Mouse (Mus musculus): Measurements from ENCODE around the gene Ms4a5.
"Not testable (repeated sequence)": the region's sequence is repeated elsewhere in the genome, so short reads cannot be mapped to it uniquely, and the experiment has no call there.

Gene Ms4a5

GRCm38 (mm10) chr19:11283773-11284172 is at the start of gene Ms4a5:
Ms4a5 (minus strand) TSS chr19:11283873.
- no peak for DNase-seq (ENCODE audit: low spot score in 2 of 2)

- DNase-seq (ENCODE audit: low spot score in 2 of 2): no peak
Observed at GRCm38 (mm10) chr19:11321123-11321522, 37.5 kb upstream of the Ms4a5 start.

GRCm38 (mm10) chr19:11316786-11317185 is 33.1 kb upstream of the Ms4a5 start:
- no peak for DNase-seq (ENCODE audit: low spot score in 2 of 2)

- DNase-seq (ENCODE audit: low spot score in 2 of 2): no peak
Observed at GRCm38 (mm10) chr19:11314354-11314753, 30.7 kb upstream of the Ms4a5 start, which contains the start of gene Ms4a14. Ms4a14 (minus strand) TSS chr19:11314454.

- no peak for DNase-seq (ENCODE audit: low spot score in 2 of 2)
Observed at GRCm38 (mm10) chr19:11308888-11309287, 25.2 kb upstream of the Ms4a5 start.

GRCm38 (mm10) chr19:11299529-11299928 is 15.9 kb upstream of the Ms4a5 start:
- not testable (repeated sequence) for DNase-seq (ENCODE audit: low spot score in 2 of 2)

GRCm38 (mm10) chr19:11298939-11299338 is 15.3 kb upstream of the Ms4a5 start:
- no peak for DNase-seq (ENCODE audit: low spot score in 2 of 2)

GRCm38 (mm10) chr19:11293616-11294015 is 9.9 kb upstream of the Ms4a5 start:
- not testable (repeated sequence) for DNase-seq (ENCODE audit: low spot score in 2 of 2)

GRCm38 (mm10) chr19:11292990-11293389 is 9.3 kb upstream of the Ms4a5 start:
- peak in 1 of 2 experiments; percentile 14 for DNase-seq (ENCODE audit: low spot score in 2 of 2)

GRCm38 (mm10) chr19:11280223-11280622 is 3.5 kb downstream of the Ms4a5 start:
- no peak for DNase-seq (ENCODE audit: low spot score in 2 of 2)

- DNase-seq (ENCODE audit: low spot score in 2 of 2): no peak
Observed at GRCm38 (mm10) chr19:11276431-11276830, 7.2 kb downstream of the Ms4a5 start.

GRCm38 (mm10) chr19:11266956-11267355 is 16.7 kb downstream of the Ms4a5 start:
- DNase-seq (ENCODE audit: low spot score in 2 of 2): peak in 1 of 2 experiments; percentile 18

GRCm38 (mm10) chr19:11266052-11266845 is 17.4 kb downstream of the Ms4a5 start, which contains the start of gene Ms4a1:
Ms4a1 (minus strand) TSS chr19:11266241.
- DNase-seq (ENCODE audit: low spot score in 2 of 2): peak; percentile 14 to 50

GRCm38 (mm10) chr19:11264602-11265185 is 19.0 kb downstream of the Ms4a5 start:
- DNase-seq (ENCODE audit: low spot score in 2 of 2): no peak

- no peak for DNase-seq (ENCODE audit: low spot score in 2 of 2)
Observed at GRCm38 (mm10) chr19:11263549-11263948, 20.1 kb downstream of the Ms4a5 start.

GRCm38 (mm10) chr19:11262932-11263331 is 20.7 kb downstream of the Ms4a5 start:
- not testable (repeated sequence) for DNase-seq (ENCODE audit: low spot score in 2 of 2)

GRCm38 (mm10) chr19:11261522-11261921 is 22.2 kb downstream of the Ms4a5 start:
- no peak for DNase-seq (ENCODE audit: low spot score in 2 of 2)

- peak in 1 of 2 experiments; percentile 30 for DNase-seq (ENCODE audit: low spot score in 2 of 2)
Observed at GRCm38 (mm10) chr19:11244230-11244629, 39.4 kb downstream of the Ms4a5 start.

- DNase-seq (ENCODE audit: low spot score in 2 of 2): no peak
Observed at GRCm38 (mm10) chr19:11242560-11242959, 41.1 kb downstream of the Ms4a5 start.

- DNase-seq (ENCODE audit: low spot score in 2 of 2): no peak
Observed at GRCm38 (mm10) chr19:11235820-11236219, 47.9 kb downstream of the Ms4a5 start.

- no peak for DNase-seq (ENCODE audit: low spot score in 2 of 2)
Observed at GRCm38 (mm10) chr19:11234921-11235735, 48.5 kb downstream of the Ms4a5 start.

GRCm38 (mm10) chr19:11234244-11234643 is 49.4 kb downstream of the Ms4a5 start:
- no peak for DNase-seq (ENCODE audit: low spot score in 2 of 2)
